ENCODE assay signal across 28 mouse cellular contexts in the genomic region with DNA sequence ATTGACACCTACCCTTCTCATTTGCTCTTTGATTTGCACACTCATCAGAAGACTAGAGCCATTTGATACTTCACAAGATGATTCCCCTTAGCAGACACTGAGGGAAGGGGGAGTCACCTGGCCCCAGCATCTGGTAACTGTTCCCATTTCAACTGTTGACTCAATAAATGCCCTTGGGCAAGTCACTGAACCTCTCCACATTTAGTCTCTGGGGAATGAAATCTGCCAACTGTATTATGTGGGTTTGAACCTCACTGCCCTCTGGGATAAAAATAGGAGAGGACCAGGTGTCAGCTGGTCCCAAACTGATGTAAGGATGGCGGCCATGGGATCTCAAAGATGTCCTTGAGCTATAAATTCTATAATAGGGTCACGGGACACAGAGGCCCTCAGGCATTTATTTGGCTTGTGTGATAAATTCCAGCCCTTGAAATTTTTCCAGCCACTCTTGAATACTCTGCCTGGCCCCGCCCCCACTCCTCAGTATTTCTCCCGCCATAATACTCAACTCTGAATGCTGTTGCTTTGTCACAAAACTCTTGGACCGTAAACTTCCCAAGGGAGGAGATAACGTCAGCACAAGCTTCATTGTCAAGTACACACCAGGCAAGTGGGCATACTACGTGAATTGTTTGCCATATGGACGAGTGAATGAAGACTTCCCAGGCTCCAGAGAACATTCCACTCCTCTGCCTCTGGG.
DNase-seq lines count a peak whose midpoint lies in the region; ATAC-seq and TF ChIP-seq lines count a peak whose summit lies in the region.
"Had no signal": no experiment of that assay in that cellular context is flagged by ENCODE, and none has a peak within 500 bp of the region (broad histone marks: within the 10 kb centered on the region; RNA-seq: fewer than 3 reads in every experiment).

No protein-coding gene starts in this region.

- H3K4me1 ChIP-seq in limb, embryonic 14.5 days (ENCODE audit: control insufficient read depth, insufficient read depth, low read length) = peaks cover 6% of the 10 kb centered on the region; the same call in 1 of the 2 replicates
- H3K4me1 ChIP-seq in limb, embryonic 10.5 days = peaks cover 28% of the 10 kb centered on the region
- H3K4me1 ChIP-seq in spleen, adult 2 months (ENCODE audit: control insufficient read depth, insufficient read depth, insufficient read length) = peaks cover 35% of the 10 kb centered on the region; the same call in 1 of the 2 replicates
- peaks cover 16% of the 10 kb centered on the region for H3K4me1 ChIP-seq in forebrain, embryonic 12.5 days

- 71% methylated on average over 8 of the region's 8 CpGs for WGBS in limb, embryonic 14.5 days
- WGBS in limb, embryonic 10.5 days = 86% methylated on average over 8 of the region's 8 CpGs
- WGBS in spleen, adult 2 months = 46% methylated on average over 8 of the region's 8 CpGs
- 80% methylated on average over 8 of the region's 8 CpGs for WGBS in forebrain, embryonic 12.5 days

- peak overlapping the region; percentile 76 for H3K27ac ChIP-seq in gastrocnemius, adult 2 months
- H3K27ac ChIP-seq in limb, embryonic 14.5 days (replicated peaks; ENCODE audit: low read depth, low read length) = no peak overlapping the region
- H3K27ac ChIP-seq in limb, embryonic 10.5 days = no peak overlapping the region
- H3K27ac ChIP-seq in spleen, adult 2 months (ENCODE audit: insufficient read depth, low read length) = peak overlapping the region; percentile 1; the same call in 1 of the 2 replicates
- H3K27ac ChIP-seq in forebrain, embryonic 12.5 days = no peak overlapping the region
- H3K27ac ChIP-seq: embryonic facial prominence, embryonic 12.5 days; heart, embryonic 13.5 days; hindbrain, embryonic 12.5 days; layer of hippocampus, adult 2 months; limb, embryonic 13.5 days; liver, embryonic 14.5 days; midbrain, embryonic 15.5 days; neural tube, embryonic 13.5 days had no signal

- H3K27me3 ChIP-seq in limb, embryonic 14.5 days (ENCODE audit: control insufficient read depth, insufficient read depth, low read length) = no peaks in the 10 kb centered on the region
- no peaks in the 10 kb centered on the region for H3K27me3 ChIP-seq in limb, embryonic 10.5 days (ENCODE audit: low read depth, poor library complexity, severe bottlenecking)
- H3K27me3 ChIP-seq in spleen, adult 2 months (ENCODE audit: control insufficient read depth, insufficient read depth, low read length) = no peaks in the 10 kb centered on the region
- no peaks in the 10 kb centered on the region for H3K27me3 ChIP-seq in myocyte (ENCODE audit: control insufficient read depth, insufficient read depth, insufficient read length)
- H3K27me3 ChIP-seq in forebrain, embryonic 12.5 days = peaks cover 7% of the 10 kb centered on the region; the same call in 1 of the 2 replicates
- H3K27me3 ChIP-seq: embryonic facial prominence, embryonic 12.5 days; heart, embryonic 13.5 days; hindbrain, embryonic 12.5 days; limb, embryonic 13.5 days; midbrain, embryonic 15.5 days; neural tube, embryonic 13.5 days had no signal

- intact Hi-C loops in gastrocnemius, adult 2 months (cut with DNase I) = loop anchor here (10.0 kb wide), 1 partner anchor 169 kb away; no protein-coding TSS in a partner anchor

- H3ac ChIP-seq in myocyte (ENCODE audit: control insufficient read depth, insufficient read length) = no peak overlapping the region

- peak; percentile 39 for DNase-seq in gastrocnemius, adult 2 months
- no peak for DNase-seq in gastrocnemius, postnatal 25 days
- DNase-seq in limb, embryonic 14.5 days (ENCODE audit: low spot score) = peak; percentile 2
- no peak for DNase-seq in limb, embryonic 10.5 days (ENCODE audit: low spot score)
- DNase-seq in spleen, adult 2 months (ENCODE audit: low read depth in 1 of 2, low spot score in 2 of 2) = no peak
- DNase-seq in spleen, adult 18-20 months = no peak
- DNase-seq: adrenal gland, adult 8-10 months; cerebellum, adult 2 months; cerebellum, postnatal 25 days; heart, postnatal 14 days; kidney, adult 9 months; right cerebral cortex, adult 18-20 months; right cerebral cortex, postnatal 4 days; thymus, adult 18-20 months; thymus, postnatal 36 days had no signal

- H3K79me2 ChIP-seq in myocyte (ENCODE audit: control insufficient read depth, insufficient read depth) = no peaks in the 10 kb centered on the region

- no peaks in the 10 kb centered on the region for H3K36me3 ChIP-seq in limb, embryonic 14.5 days (ENCODE audit: control insufficient read depth, insufficient read depth, low read length)
- no peaks in the 10 kb centered on the region for H3K36me3 ChIP-seq in limb, embryonic 10.5 days
- no peaks in the 10 kb centered on the region for H3K36me3 ChIP-seq in spleen, adult 2 months (ENCODE audit: control insufficient read depth, insufficient read depth, low read length)
- H3K36me3 ChIP-seq in myocyte (ENCODE audit: control insufficient read depth, insufficient read depth) = no peaks in the 10 kb centered on the region
- no peaks in the 10 kb centered on the region for H3K36me3 ChIP-seq in forebrain, embryonic 12.5 days (replicated peaks)
- H3K36me3 ChIP-seq: embryonic facial prominence, embryonic 12.5 days; G1E; heart, embryonic 13.5 days; hindbrain, embryonic 12.5 days; limb, embryonic 13.5 days; midbrain, embryonic 15.5 days; neural tube, embryonic 13.5 days had no signal

- no peak for ATAC-seq in limb, embryonic 14.5 days (ENCODE audit: low FRiP score, low read depth)
- no peak for ATAC-seq in forebrain, embryonic 12.5 days (ENCODE audit: low FRiP score)
- ATAC-seq: activated CD4-positive, CD25-positive, alpha-beta regulatory T cell, adult 4 months; midbrain, embryonic 15.5 days had no signal

- no peak for TF ChIP-seq POLR2A in limb, embryonic 14.5 days (IDR thresholded peaks at IDR 0.05; ENCODE audit: borderline replicate concordance, extremely low read depth, insufficient read depth, insufficient read length)
- TF ChIP-seq POLR2A in spleen, adult 2 months (IDR thresholded peaks at IDR 0.05; ENCODE audit: low read depth, low read length) = no peak
- TF ChIP-seq POLR2A in myocyte (IDR thresholded peaks at IDR 0.05; ENCODE audit: insufficient read length, low read depth) = no peak

- no peaks in the 10 kb centered on the region for H3K9me3 ChIP-seq in limb, embryonic 14.5 days (ENCODE audit: control insufficient read depth, low read length)
- H3K9me3 ChIP-seq in limb, embryonic 10.5 days (replicated peaks) = no peaks in the 10 kb centered on the region
- H3K9me3 ChIP-seq in forebrain, embryonic 12.5 days = no peaks in the 10 kb centered on the region
- H3K9me3 ChIP-seq: embryonic facial prominence, embryonic 12.5 days; G1E; heart, embryonic 13.5 days; hindbrain, embryonic 12.5 days; limb, embryonic 13.5 days; midbrain, embryonic 15.5 days; neural tube, embryonic 13.5 days had no signal

- H3K9ac ChIP-seq in limb, embryonic 14.5 days (ENCODE audit: low read depth, low read length, severe bottlenecking) = no peak overlapping the region
- no peak overlapping the region for H3K9ac ChIP-seq in forebrain, embryonic 12.5 days
- H3K9ac ChIP-seq: embryonic facial prominence, embryonic 12.5 days; heart, embryonic 13.5 days; hindbrain, embryonic 12.5 days; limb, embryonic 13.5 days; liver, embryonic 14.5 days; midbrain, embryonic 15.5 days; neural tube, embryonic 13.5 days had no signal

- TF ChIP-seq CTCF in gastrocnemius, adult 2 months (IDR thresholded peaks at IDR 0.05) = no peak
- TF ChIP-seq CTCF in spleen, adult 2 months (IDR thresholded peaks at IDR 0.05; ENCODE audit: extremely low read depth, insufficient read depth, insufficient read length, insufficient replicate concordance) = no peak

- H3K4me2 ChIP-seq in limb, embryonic 14.5 days (replicated peaks; ENCODE audit: low read depth, low read length, severe bottlenecking) = no peak overlapping the region
- no peak overlapping the region for H3K4me2 ChIP-seq in myocyte (ENCODE audit: low read depth)
- H3K4me2 ChIP-seq in forebrain, embryonic 12.5 days = no peak overlapping the region
- H3K4me2 ChIP-seq: embryonic facial prominence, embryonic 12.5 days; heart, embryonic 13.5 days; hindbrain, embryonic 12.5 days; limb, embryonic 13.5 days; midbrain, embryonic 15.5 days; neural tube, embryonic 13.5 days had no signal

- H3K4me3 ChIP-seq in gastrocnemius, adult 2 months = no peak overlapping the region
- no peak overlapping the region for H3K4me3 ChIP-seq in limb, embryonic 14.5 days (replicated peaks; ENCODE audit: low read length)
- H3K4me3 ChIP-seq in limb, embryonic 10.5 days = no peak overlapping the region
- H3K4me3 ChIP-seq in spleen, adult 2 months (ENCODE audit: extremely low read depth, insufficient read depth, insufficient read length) = no peak overlapping the region
- H3K4me3 ChIP-seq in myocyte = no peak overlapping the region
- H3K4me3 ChIP-seq in forebrain, embryonic 12.5 days (replicated peaks) = no peak overlapping the region
- H3K4me3 ChIP-seq: embryonic facial prominence, embryonic 12.5 days; heart, embryonic 13.5 days; hindbrain, embryonic 12.5 days; layer of hippocampus, adult 2 months; limb, embryonic 13.5 days; megakaryocyte, embryonic 14.5 days; midbrain, embryonic 15.5 days; neural tube, embryonic 13.5 days had no signal

TF ChIP-seq in myocyte, 11 proteins besides CTCF, POLR2A, EP300 and RAD21:
- TF ChIP-seq MYOD1 (IDR thresholded peaks at IDR 0.05; ENCODE audit: control insufficient read depth in 1 of 3, insufficient read length in 2 of 3, low read depth in 2 of 3) (peak in 2 of 3 experiments; percentile 10 to 16), TCF12 (IDR thresholded peaks at IDR 0.05; ENCODE audit: insufficient read depth, poor library complexity, severe bottlenecking) (peak; percentile 23), USF1 (IDR thresholded peaks at IDR 0.05; ENCODE audit: low read depth) (no peak), MYOG (IDR thresholded peaks at IDR 0.05; ENCODE audit: control insufficient read depth in 1 of 3, insufficient read depth in 1 of 3, insufficient read length in 2 of 3, low read depth in 2 of 3) (peak in 1 of 3 experiments; percentile 14), E2F4 (IDR thresholded peaks at IDR 0.05; ENCODE audit: insufficient read depth) (no peak)

Comparison
In these comparisons a context has a peak if more than half of its experiments do, and no peak if none do; other contexts are left out.
1. DNase-seq: peak in gastrocnemius, adult 2 months (single experiment) and limb, embryonic 14.5 days (single experiment); none in gastrocnemius, postnatal 25 days (single experiment), limb, embryonic 10.5 days (single experiment), spleen, adult 2 months (0 of 2) and spleen, adult 18-20 months (0 of 2).
2. H3K27ac ChIP-seq: peak in gastrocnemius, adult 2 months (single experiment) and spleen, adult 2 months (single experiment); none in limb, embryonic 14.5 days (single experiment), limb, embryonic 10.5 days (single experiment) and forebrain, embryonic 12.5 days (single experiment).